Mouse (Mus musculus) brain, embryonic 14.5 days (tissue): ENCODE measurements around the gene Mrps22.

Experiments used
- CTCF ChIP-seq: fragments of 200-500 bp; IDR thresholded peaks from 2 replicates; pipeline ENCODE4 v1.5.1; 2012; ENCODE audit warnings: inconsistent platforms, mild to moderate bottlenecking, moderate library complexity, borderline replicate concordance; ENCODE audit not compliant: insufficient read depth, insufficient read length; ENCODE audit errors: extremely low read depth
- POLR2A ChIP-seq: fragments of 200-500 bp; IDR thresholded peaks from 2 replicates; pipeline ENCODE4 v1.6.1; 2012; ENCODE audit warnings: mild to moderate bottlenecking, inconsistent platforms, borderline replicate concordance; ENCODE audit not compliant: poor library complexity, insufficient read depth, insufficient read length, severe bottlenecking; ENCODE audit errors: extremely low read depth

DNA sequence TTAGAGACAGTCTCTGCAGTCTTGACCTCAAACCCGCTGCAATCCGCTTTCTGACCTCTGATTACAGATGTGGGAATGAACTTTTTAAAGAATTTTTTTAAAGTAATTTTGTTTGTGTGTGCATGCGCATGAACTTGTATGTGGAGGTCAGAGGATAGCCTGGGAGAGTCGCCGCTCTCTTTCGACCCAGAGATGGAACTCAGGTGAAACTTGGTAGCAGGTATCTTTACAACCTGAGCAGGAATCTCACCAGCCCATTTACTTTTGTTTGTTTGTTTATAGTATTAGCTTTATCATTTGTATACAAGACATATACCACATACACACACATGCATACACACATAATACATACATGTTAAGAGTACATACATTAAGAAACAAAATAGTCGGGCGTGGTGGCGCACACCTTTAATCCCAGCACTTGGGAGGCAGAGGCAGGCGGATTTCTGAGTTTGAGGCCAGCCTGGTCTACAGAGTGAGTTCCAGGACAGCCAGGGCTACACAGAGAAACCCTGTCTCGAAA, 438 bp upstream of the Mrps22 start:
- TF ChIP-seq CTCF: no peak
- no peak for TF ChIP-seq POLR2A
